Mouse (Mus musculus) liver, embryonic 14.5 days (tissue): Measurements from ENCODE around the gene Rnf4. TPM values are rescaled to one million over a fixed set of nuclear protein-coding genes. Genes with fewer than 3 reads are reported as not detected.
A peak's percentile ranks its signal among the peaks of the same experiment; 100 is the strongest.

Experiments
- ATAC-seq: fragments of 200-750 bp; cut with Nextera tagmentation; 2 replicates; pipeline ENCODE4 v1.8.0; 2017; ENCODE audit warnings: moderate number of reproducible peaks, mild to moderate bottlenecking, moderate library complexity; ENCODE audit not compliant: insufficient read depth
- DNase-seq, 3 experiments: peaks; one replicate each; pipeline ENCODE4 v3.0.0-alpha.2; 2012 to 2013; ENCODE audit warnings: low read depth in 3 of 3, low spot score in 3 of 3
- H3K27ac ChIP-seq: fragments of 300-500 bp; sonication (generic); 2 replicates; pipeline ENCODE4 v1.5.1; 2014; ENCODE audit warnings: moderate library complexity, mild to moderate bottlenecking, control low read depth, inconsistent platforms
- H3K27me3 ChIP-seq: fragments of 300-500 bp; sonication (generic); 2 replicates; pipeline ENCODE4 v1.6.1; 2014; ENCODE audit warnings: mild to moderate bottlenecking, low read length, moderate library complexity; ENCODE audit not compliant: control insufficient read depth, insufficient read depth
- H3K36me3 ChIP-seq: fragments of 300-500 bp; sonication (generic); replicated peaks from 2 replicates; pipeline ENCODE4 v1.6.1; 2014; ENCODE audit warnings: low read depth; ENCODE audit not compliant: control insufficient read depth, insufficient read depth
- H3K4me1 ChIP-seq, 2 experiments: fragments of 200-500 bp in 1 of 2; fragments of 300-500 bp in 1 of 2; sonication (generic) in 1 of 2; replicated peaks; 2 replicates each; pipeline ENCODE4 v1.6.1; 2012 to 2014; ENCODE audit warnings: antibody characterized with exemption in 1 of 2, inconsistent platforms in 1 of 2, low read length in 1 of 2; ENCODE audit not compliant: control insufficient read depth in 2 of 2, insufficient read depth in 2 of 2
- H3K4me2 ChIP-seq: fragments of 300-500 bp; sonication (generic); 2 replicates; pipeline ENCODE4 v1.6.1; 2014; ENCODE audit warnings: low read depth, mild to moderate bottlenecking, control low read depth, moderate library complexity
- H3K4me3 ChIP-seq, 2 experiments: fragments of 200-500 bp in 1 of 2; fragments of 300-500 bp in 1 of 2; sonication (generic) in 1 of 2; 2 replicates each; pipeline ENCODE4 v1.5.1; 2012 to 2014; ENCODE audit warnings: low read depth in 2 of 2, low read length in 2 of 2, mild to moderate bottlenecking in 2 of 2, control low read depth in 1 of 2, inconsistent platforms in 1 of 2, moderate library complexity in 1 of 2; ENCODE audit not compliant: insufficient read depth in 1 of 2
- H3K9ac ChIP-seq: fragments of 300-500 bp; sonication (generic); replicated peaks from 2 replicates; pipeline ENCODE4 v1.6.1; 2014; ENCODE audit warnings: mild to moderate bottlenecking, control low read depth, moderate library complexity
- H3K9me3 ChIP-seq: fragments of 300-500 bp; sonication (generic); 2 replicates; pipeline ENCODE4 v1.6.1; 2016; ENCODE audit warnings: low read length, mixed read lengths; ENCODE audit not compliant: control insufficient read depth
- CTCF ChIP-seq: IDR thresholded peaks from 2 replicates; pipeline ENCODE4 v1.5.1; 2016; ENCODE audit warnings: antibody characterized with exemption, low read depth, control low read depth
- EP300 ChIP-seq: IDR thresholded peaks from 2 replicates; pipeline ENCODE4 v1.6.1; 2016; ENCODE audit warnings: antibody characterized with exemption, low read depth
- WGBS: fragments of 180-500 bp; shearing (Covaris S2); extraction: QIAGEN DNeasy Blood & Tissue Kit; methylation state at CpG from one replicate; pipeline ENCODE4 v1.1.7; 2014; ENCODE audit not compliant: insufficient replicate concordance; 5-methylcytosine and 5-hydroxymethylcytosine counted together
- polyA plus RNA-seq, 2 experiments: library from polyadenylated mRNA; depleted of rRNA in 1 of 2; stranded (reverse) in 1 of 2; unstranded in 1 of 2; fragments of >200 nt; fragmentation: Nextera tagmentation in 1 of 2; extraction: Ambion mirVana in 1 of 2; gene quantifications; 2 replicates each; pipeline versions ENCODE4 v1.2.1 to v1.2.3; 2012 to 2014

Rnf4 gene
- polyA plus RNA-seq, 2 experiments, result 50.9 to 71.0 TPM

DNA sequence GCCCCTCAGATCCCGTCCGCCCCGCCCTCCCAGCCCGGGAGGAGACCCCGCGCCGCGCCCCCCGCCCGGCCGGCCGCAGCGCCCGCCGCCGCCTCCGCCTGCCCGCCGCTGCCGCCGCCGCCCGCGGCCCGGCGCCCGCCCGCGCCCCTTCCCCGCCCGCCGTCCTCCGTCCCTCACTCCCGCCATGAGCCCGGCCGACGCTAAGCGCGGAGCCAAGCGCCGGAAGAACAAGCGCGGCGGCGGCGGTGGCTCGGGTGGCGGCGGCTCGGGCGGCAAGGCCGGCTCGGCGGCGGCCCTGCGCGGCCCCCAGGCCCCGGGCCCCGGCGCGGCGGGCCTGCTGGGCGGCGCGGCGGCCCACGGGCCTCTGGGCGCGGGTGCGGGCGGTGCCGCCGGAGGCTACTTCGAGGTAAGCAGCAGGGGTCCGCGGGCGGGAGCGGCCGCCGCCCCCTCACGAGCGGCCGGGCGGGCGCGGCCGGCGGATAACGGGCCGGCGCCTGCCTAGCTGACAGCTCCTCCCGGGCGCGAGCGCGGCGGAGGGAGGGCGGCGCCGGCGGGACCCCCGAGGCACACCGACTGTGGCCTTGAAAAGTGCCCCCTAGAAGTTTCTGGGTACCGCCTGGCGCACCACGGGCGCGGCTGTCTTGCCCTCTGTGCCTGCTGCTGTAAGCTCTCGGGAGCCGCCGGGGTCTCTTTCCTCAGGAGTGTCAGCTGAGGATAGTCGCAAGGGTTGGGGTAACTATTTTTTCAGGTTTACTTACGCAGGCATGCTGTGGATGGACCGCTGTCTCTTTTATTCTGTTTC lies 34.1 kb downstream of the Rnf4 start:
- peak; percentile 7; the same call in 1 of the 2 replicates for ATAC-seq
- H3K36me3 ChIP-seq, result no peaks in the 10 kb centered on the region
- H3K27me3 ChIP-seq, result no peaks in the 10 kb centered on the region
- peak in 2 of 3 experiments; percentile 23 to 31 for DNase-seq
- peaks cover 5 to 18% of the 10 kb centered on the region in 2 experiments for H3K4me1 ChIP-seq
- no peak for TF ChIP-seq CTCF
- TF ChIP-seq EP300, result no peak
- H3K9ac ChIP-seq, result peak overlapping the region; percentile 96
- H3K9me3 ChIP-seq, result no peaks in the 10 kb centered on the region
- H3K27ac ChIP-seq, result peak overlapping the region; percentile 3; the same call in 1 of the 2 replicates
- H3K4me3 ChIP-seq, result peak overlapping the region; percentile 70 to 71
- under 1% methylated on average over 99 of the region's 114 CpGs for WGBS
- peak overlapping the region; percentile 95 for H3K4me2 ChIP-seq

GRCm38 (mm10) chr5:34370840-34371239 lies 34.8 kb downstream of the Rnf4 start:
- TF ChIP-seq EP300 (no peak), CTCF (no peak)
- Histone ChIP-seq H3K4me2 (peak overlapping the region; percentile 95), H3K4me3 (peak overlapping the region; percentile 70 to 71), H3K4me1 (peaks cover 5 to 18% of the 10 kb centered on the region in 2 experiments), H3K27ac (no peak overlapping the region), H3K36me3 (no peaks in the 10 kb centered on the region), H3K9ac (peak overlapping the region; percentile 96), H3K27me3 (no peaks in the 10 kb centered on the region), H3K9me3 (no peaks in the 10 kb centered on the region)
- 28% methylated on average over 8 of the region's 8 CpGs for WGBS
- ATAC-seq (no peak), DNase-seq (no peak)

DNA sequence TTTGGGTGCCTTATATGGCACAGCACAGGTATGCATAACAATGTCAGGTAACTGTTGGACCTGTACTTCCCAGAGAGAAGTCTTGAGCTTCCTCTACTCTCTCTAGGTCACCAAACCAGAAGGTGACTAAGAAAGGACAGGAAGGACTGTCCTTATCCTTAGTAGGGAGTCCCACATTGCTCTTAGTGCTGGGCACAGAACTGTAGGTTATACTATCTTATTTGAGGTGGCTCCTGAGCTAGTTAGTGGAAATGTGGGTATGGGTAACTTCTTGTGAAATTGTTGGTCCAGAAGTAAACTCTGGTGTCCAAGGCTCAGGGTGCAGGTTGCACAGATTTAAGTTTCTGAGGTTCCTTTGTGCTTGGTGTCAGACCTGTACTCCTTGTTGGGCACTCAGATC lies 36.1 kb downstream of the Rnf4 start:
- DNase-seq (no peak), ATAC-seq (no peak)
- Histone ChIP-seq H3K27me3 (no peaks in the 10 kb centered on the region), H3K9ac (no peak overlapping the region), H3K4me2 (peak overlapping the region; percentile 18; the same call in 1 of the 2 replicates), H3K9me3 (no peaks in the 10 kb centered on the region), H3K4me3 (no peak overlapping the region), H3K27ac (no peak overlapping the region), H3K36me3 (no peaks in the 10 kb centered on the region), H3K4me1 (peaks cover 5 to 18% of the 10 kb centered on the region in 2 experiments)
- TF ChIP-seq CTCF (no peak), EP300 (no peak)

DNA sequence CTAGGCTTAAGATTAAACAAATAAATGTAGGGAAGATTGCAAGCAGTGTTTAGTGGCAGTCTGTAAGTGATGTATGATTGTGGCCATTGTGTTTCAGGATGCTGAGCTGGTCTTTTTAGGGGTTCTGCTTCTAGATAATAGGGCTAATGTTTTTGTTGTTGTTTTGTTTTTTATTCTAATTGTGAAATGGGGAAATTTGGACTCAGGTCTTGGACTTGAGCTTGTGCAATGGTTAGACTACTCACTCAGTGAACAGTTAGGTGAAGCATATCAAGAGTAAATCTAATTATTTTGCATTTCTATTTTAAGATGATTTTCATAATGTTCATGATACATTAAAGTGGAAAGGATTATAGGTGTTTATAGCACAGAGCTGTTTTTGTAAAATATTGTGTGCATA lies 36.5 kb downstream of the Rnf4 start:
- no peak for TF ChIP-seq CTCF
- no peak for TF ChIP-seq EP300
- Histone ChIP-seq H3K9me3 (no peaks in the 10 kb centered on the region), H3K9ac (no peak overlapping the region), H3K27ac (no peak overlapping the region), H3K36me3 (no peaks in the 10 kb centered on the region), H3K27me3 (no peaks in the 10 kb centered on the region), H3K4me3 (no peak overlapping the region), H3K4me1 (peaks cover 5 to 18% of the 10 kb centered on the region in 2 experiments), H3K4me2 (0 out of 2 replicates have a peak overlapping the region, but pooled peaks have one; percentile 18)
- ATAC-seq (no peak), DNase-seq (no peak)

DNA sequence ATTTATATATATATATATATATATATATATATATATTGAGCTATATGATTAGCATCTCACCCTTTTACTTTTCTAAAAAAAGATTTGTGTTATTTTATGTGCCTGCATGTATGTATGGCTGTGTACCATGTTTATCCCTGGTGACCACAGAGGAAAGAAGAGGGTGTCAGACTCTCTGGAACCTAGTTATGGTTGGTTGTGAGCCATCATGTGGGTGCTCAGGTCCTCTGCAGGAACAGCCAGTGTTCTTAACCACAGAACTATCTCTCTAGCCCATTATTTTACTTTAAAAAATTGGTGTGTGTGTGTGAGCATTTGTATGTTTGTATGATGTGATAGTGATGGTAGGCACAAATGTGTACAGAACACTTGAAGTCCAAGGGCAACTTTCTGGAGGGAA lies 42.7 kb downstream of the Rnf4 start:
- Histone ChIP-seq H3K36me3 (no peaks in the 10 kb centered on the region), H3K9ac (no peak overlapping the region), H3K27ac (no peak overlapping the region), H3K4me1 (peaks cover 0 to 9% of the 10 kb centered on the region in 2 experiments; a peak in 2 of 4 replicates), H3K9me3 (no peaks in the 10 kb centered on the region), H3K4me3 (no peak overlapping the region), H3K4me2 (no peak overlapping the region), H3K27me3 (no peaks in the 10 kb centered on the region)
- DNase-seq (no peak), ATAC-seq (no peak)
- no peak for TF ChIP-seq CTCF
- no peak for TF ChIP-seq EP300
